Mouse (Mus musculus) fat pad, adult 2 months (tissue): ENCODE measurements around the gene Psmd13.
A peak's percentile ranks its signal among the peaks of the same experiment; 100 is the strongest.
"Not testable (repeated sequence)": the region's sequence is repeated elsewhere in the genome, so short reads cannot be mapped to it uniquely, and the experiment has no call there.

ENCODE experiments used
- DNase-seq: peaks from one replicate; pipeline ENCODE4 v3.0.0-alpha.2; 2011; ENCODE audit warnings: low read depth, low spot score; ENCODE audit errors: extremely low read depth

Gene Psmd13

DNA sequence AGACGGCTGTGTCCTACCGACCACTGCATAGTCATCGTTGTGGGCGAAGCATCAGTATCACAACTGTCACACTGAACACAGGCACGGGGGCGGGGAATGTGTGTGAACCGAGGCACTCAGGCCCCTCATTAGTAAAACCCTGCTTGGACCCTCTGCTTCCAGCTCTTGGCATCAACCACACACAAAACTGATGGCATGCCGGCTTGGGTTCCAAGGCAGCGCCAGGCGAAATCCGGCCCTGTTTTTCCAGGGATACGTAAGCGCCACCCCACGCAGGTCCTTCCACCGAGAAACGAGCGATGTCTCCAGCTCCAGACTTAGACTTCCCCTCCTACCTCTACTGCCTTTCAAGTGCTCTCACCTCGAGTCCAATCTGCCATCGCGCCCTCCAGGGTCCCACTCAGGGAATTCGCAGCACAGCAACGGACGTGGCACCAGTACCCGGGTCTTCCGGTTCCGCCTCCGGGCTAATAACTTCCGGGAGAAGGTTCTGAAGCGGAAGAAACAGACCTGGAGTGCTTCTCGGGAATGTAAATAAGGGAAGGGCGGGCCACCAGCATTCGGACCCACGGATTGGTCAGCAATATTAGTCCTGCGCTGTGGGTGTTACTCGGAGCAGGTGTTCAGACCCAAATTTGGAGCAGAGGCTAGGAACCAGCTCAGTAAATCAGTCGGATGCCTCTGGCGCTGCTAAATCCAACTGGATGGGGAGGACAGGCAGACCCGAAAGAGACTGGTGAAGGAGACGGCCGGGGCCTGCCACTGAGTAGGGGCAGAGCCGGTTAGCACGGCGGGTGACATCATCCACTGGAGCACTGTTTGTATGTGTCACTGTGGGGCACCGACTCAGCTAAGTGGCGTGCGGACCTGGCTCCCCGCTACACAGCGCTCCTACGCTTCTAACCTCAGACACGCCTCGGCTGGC, 25.6 kb upstream of the Psmd13 start, which contains the start of gene Gm45785:
Gene Gm45785 (minus strand): TSS at position 472 of the 925 bp plus-strand sequence.
- peak; percentile 88 for DNase-seq

DNA sequence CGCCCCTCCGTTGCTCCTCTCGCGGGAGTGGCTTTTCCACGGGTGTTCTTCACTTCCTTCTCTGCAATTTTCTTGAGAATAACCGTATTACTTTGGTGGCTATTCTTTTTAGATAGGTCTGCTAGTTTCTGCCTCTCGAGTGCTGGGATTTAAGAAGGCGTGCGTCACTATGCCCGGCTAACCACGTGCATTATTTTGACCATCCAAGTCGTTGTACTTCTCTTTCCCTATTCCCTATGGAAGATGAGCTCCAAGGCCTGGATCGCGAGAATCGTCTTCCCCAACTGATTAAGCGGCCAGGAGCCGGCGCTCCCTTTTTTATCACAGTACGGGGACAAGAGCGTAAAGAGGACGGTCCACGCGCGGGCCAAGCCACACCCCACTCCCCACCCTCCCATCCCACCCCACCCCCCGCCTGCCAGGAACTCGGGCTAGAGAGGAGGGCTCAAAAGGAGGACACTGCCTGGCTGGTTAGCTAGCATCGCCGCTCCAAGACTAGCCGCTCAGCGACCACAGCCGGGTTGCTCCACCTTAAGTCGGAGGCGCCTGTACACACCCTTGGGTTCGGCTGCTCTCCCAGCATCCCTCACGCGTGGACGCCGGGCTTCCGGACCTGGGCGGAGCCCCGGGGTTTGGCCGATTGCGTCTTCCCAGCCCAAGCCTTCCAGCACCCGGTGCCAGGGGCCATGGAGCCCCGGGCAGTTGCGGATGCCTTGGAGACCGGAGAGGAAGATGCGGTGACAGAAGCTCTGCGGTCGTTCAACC, 24.8 kb upstream of the Psmd13 start, which contains the start of gene Ric8a:
Gene Ric8a (plus strand): TSS at position 173 of the 765 bp plus-strand sequence.
- DNase-seq, result no peak

DNA sequence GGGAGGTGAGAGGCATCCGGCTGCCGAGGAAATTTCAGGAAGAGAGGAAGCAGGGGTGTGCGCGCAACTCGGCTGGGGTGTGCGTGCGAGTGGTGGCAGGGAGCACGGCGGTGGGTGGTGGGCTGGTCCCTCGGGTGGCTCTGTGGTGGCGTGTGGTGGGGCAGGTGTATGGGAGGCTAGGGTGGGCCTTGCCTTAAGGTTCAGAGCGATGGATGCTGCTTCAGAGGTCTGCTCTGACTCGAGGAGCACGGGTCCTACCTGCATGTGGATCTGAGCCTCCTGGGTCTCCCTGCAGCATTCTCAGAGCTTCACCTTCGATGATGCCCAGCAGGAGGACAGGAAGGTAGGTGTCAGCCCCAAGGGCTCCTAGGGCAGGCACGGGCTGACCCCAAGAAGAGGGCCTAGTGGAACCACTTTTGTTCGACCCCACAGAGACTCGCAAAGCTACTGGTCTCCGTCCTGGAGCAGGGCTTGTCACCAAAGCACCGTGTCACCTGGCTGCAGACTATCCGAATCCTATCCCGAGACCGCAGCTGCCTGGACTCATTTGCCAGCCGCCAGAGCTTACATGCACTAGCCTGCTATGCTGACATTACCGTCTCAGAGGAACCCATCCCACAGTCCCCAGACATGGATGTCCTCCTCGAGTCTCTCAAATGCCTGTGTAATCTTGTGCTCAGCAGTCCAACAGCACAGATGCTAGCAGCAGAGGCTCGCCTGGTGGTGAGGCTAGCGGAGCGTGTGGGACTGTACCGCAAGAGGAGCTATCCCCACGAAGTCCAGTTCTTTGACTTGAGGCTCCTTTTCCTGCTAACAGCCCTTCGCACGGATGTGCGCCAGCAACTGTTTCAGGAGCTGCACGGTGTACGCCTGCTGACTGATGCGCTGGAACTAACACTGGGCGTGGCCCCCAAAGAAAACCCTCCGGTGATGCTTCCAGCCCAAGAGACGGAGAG, 23.9 kb upstream of the Psmd13 start, which contains the start of gene Bet1l:
Gene Bet1l (minus strand): TSS at position 28 of the 956 bp plus-strand sequence.
- no peak for DNase-seq

DNA sequence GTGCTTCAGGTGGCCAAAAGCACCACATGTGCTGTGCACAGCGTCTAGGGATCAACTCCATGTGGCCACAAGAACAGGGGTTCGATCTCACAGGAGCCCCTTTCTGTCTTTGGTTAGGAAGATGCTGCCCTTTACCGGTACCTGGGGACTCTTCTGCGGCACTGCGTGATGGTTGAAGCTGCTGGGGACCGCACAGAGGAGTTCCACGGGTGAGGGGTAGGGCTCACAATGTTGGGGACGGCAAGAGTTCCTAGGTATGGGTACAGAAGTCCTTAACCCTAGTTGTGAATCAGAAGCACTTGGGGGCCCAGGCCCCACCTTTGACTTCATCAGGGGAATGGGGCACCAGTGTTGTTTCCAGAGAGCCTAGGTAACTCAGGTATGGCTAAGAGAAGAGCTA, 23.0 kb upstream of the Psmd13 start:
- no peak for DNase-seq

DNA sequence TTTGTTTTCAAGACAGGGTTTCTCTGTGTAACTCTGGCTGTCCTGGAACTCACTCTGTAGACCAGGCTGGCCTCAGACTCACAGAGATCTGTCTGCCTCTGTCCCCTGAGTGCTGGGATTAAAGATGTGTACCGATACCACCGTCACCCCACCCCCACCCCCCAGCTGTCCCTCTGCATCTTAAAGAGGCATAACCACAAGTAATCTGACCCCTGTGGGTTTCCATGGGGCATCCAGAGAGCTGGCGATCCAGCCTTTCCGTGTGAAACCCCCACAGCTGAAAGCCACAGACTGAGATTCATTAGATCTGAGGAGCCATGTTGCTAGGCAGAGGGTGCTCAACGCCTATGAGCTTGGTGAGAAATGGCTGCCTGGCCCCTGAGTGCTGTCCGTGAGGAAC, 21.8 kb upstream of the Psmd13 start:
- no peak for DNase-seq

DNA sequence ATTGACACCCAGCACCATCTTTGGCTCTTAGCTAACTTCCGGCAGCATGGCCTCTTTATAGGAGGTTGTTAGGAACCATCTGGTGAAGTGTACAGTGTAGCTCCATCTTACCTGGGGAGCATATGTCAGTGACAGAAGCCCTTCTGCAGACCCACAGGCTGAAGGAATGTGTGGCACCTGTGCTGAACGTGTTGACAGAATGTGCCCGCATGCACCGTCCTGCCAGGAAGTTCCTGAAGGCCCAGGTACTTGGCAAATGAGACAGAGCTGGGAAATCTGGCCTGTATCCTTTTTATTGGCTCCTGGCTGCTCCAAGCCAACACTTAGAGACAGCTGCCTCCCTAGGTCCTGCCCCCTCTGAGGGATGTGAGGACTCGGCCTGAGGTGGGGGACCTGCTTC, 21.0 kb upstream of the Psmd13 start:
- DNase-seq, result no peak

DNA sequence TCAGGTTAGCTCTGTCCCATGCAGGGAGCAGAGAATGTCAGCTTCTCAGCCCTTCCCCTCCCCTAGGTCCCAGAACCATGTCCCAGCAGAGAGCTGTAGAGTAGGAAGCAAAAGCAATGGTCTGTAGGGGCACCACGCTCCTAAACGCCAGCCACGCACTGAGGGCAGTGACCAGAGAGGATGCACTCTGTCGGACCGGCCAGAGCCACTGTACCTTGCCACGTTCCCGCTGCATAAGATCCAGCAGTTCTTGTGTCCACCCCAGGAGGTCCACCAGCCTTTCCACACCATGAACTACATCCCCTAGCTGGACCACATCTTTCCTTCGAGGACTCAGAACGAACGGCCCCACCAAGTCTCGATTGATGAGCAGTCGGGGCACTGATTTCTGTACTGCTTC, 17.0 kb upstream of the Psmd13 start:
- no peak for DNase-seq

DNA sequence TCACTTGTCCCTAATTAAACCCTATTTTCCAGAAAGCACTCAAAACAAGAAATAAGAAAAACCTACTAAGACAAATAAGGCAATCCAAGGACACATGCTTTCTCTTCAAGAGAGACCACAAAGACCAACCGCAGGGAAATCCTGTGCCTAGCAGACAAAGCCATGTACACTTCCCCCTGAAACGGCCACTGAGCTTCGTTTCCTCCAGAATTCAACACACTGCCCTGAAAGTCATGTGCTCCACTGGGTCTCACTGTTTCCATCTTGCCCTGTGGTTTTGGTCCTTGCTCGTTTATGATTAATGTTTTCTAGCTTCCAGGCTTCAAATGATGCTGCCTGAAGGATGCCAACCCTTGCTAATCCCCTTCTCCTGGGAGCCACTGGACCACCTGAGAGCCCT, 7.5 kb upstream of the Psmd13 start:
- DNase-seq, result no peak

DNA sequence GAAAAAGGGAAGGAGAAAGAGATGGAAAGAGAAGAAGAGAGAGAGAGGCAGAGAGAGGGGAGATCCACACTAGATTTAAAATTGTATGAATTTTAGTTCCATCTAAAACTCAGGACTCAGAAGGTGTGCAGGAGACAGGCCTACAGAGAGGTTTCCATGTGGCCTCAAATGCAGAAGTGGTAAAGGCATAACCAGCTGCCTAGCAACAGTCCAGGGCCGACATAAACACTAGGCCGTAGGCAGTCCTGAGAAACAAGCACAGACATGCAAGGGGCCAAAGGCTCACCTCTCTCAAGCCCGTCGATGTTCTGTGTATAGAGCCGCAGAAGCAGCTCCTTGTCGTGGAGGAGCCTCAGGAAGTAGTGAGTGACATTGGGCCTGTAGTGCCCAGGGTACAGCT, 4.4 kb upstream of the Psmd13 start:
- no peak for DNase-seq

DNA sequence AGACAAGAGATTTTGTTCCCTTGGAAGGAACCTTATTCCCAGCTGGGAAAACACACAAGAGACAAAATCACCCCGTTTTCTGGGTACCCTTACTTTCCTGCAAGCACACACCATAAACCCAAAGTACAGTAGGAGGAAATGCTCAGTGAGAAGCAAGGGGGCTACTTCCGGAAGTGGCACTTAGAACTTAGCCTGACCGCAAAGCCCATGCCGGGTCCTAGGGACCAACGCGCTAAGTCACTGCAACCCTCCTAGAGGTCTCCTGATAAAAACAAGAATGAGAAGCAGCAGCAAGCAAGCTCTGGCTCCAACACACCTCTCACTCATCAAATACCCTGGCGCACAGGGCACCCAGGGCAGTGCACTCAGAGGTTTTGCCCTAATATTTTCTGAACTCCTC, 2.4 kb upstream of the Psmd13 start:
- no peak for DNase-seq

DNA sequence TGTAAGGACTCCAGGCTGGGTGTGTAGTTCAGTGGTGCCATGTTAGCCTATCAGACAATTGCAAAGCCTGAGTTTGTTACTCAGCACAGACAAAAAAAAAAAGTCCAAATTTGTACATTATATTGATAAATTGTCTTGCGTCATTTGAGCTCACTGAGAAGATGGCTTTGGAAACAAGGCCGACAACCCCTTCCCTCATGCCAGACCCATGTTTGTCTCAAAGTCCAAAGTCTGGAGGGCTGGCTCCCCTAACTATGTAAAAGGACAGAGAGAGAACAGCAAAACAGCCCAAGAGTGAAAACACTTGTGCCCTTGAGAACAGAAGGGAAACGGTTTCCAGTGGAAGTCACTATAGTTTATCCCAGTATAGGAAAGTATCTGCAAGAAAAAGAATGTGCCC, 1.3 kb upstream of the Psmd13 start:
- no peak for DNase-seq

DNA sequence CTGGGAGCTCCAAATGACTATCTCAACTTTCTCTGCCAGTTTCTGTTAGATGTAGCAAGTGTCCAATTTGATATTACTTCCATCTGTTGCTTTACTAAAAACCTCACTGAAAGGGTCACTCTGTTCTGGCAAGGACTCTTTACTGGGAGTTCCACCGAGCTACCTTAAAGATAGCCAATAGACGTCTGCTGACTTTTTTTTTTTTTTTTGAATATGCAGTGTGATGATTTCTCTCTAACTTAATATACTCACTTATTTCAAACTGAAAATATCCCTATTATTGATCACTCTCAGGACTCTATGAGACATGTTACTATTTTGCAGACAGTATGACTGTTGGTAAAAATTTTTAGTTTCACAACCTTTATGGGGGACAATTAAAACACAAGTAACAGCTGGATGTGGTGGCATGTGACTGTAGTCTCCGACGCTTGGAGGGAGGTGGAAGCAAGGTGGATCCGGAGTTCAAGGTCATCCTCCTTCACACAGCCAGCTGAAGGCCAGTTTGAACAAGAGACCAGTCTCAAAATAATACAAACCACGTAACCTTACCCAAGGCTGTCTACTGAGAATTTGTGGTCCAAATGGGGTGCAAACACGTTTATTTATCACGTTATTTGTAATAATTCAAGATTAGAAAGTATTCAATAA, 778 bp upstream of the Psmd13 start:
- DNase-seq, result no peak

DNA sequence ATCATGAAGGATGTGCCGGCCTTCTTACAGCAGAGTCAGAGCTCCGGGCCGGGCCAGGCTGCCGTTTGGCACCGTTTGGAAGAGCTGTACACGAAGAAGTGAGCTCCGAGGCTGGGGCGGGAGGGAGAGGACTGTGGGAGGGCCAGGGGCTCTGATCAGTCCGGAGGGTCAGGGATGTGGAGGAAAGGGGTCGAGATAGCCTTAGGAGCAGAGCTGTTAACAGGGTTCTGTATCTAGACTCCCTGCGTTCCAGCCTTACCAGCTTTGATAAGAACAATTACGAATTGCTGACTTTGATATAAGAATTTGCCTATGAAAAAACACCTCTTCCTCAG, 668 bp downstream of the Psmd13 start:
- DNase-seq, result no peak

DNA sequence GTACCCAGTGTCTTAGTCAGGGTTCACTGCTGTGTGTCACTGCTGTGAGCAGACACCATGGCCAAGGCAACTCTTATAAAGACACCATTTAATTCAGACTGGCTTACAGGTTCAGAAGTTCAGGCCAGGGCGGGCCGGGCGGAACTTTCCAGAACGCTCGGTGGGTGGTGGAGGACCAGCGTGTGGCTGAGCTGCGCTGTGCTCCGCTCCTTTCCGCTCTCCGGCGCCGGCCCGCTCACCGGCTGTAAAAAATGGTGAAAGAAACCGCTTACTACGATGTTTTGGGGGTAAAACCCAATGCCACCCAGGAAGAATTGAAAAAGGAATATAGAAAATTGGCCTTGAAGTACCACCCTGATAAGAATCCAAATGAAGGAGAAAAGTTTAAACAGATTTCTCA, 8.9 kb downstream of the Psmd13 start:
- not testable (repeated sequence) for DNase-seq

DNA sequence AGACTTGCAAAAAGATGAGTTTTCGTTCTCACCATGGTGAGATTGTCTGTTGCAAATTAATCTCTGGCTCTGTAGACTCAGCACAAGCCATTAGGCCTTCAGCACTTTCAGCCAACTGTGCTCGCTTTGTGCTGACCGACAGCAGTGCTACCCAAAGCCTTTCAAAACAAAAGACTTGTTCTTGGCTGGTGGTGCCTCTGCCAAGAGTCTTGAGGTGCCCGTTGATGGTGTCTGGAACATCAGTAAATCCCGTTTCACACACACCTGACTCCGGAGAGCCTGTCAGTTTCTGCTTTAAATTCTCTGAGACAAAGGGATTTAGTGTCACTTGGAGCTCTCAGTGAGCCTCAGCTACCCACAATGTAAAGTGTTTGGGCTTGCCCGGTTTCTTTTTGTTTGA, 12.3 kb downstream of the Psmd13 start:
- DNase-seq, result peak; percentile 92

DNA sequence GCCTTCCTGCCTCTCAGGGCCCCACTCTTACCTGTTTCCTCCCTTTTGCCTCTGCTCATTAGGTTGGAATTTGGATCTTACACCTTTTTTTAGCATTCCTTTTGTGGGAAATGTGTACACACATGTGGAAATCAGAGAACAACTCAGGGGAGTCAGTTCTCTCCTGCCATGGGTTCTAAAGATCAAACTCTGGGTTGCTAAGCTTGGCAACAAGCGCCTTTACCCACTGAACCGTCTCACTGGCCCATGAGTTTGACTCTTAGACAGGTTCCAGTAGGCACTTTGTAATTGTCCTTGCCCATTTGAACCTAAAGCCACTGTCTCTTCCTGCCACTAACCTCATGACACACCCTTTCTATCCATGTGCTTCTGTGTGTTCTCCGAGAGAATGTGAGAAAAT, 12.8 kb downstream of the Psmd13 start:
- no peak for DNase-seq

DNA sequence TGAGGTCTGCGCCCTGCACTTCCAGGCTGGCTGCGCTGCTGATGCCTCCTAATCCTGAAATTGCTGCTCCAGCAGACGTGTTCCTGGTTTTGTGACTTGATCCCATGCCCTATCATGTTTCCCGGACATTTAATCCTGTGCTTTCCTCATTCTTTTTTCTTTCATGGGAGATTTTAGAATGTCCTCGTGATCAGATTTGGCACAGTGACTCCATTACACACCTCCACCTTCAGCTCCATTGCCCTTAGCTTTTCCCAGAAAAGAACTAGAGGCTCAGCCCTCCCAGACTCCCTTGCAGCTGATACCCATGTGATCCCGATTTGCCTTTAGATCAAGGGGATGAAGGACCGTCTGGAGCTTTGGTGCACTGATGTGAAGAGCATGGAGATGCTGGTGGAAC, 16.1 kb downstream of the Psmd13 start:
- peak; percentile 58 for DNase-seq

DNA sequence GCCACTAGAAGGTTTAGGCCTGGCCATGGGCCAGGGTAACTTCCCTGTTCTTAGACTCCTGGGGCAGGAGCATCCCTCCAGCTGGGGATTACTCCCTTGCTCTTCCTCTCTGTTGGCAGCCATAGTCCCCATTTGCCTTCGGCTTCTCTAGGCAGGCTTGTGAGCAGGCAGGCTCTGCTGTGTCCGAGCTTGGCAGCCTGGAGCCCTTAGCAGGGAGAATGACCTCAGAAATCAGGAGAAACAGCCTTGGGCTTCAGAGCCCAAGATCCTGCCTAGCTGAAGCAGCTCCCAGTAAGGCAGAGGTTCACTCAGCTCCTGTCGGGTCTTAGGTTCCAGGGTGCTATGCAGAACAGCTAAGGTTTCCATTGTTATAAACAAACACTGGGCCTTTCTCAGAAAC, 17.4 kb downstream of the Psmd13 start:
- DNase-seq, result peak; percentile 81

DNA sequence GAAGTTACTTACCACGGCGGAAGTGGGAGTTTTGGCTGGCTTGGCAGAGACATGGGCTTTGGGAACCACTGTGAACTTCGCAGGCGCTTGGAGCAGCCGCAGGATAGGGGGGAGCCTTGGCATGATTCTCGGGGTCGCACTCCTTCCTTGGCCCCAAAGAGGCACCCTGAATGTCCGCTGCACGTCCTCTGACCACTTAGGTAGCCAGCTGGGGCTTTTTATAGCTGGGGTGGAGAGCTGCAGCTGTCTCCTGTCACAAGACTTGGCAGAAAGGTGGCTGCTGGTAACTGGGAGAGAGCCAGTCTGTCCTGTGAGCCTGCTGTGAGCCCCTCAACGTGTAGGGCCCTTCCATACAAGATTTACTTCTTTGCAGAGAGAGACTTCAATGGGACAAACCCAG, 18.5 kb downstream of the Psmd13 start, which contains the start of gene Cox8b:
Gene Cox8b (minus strand): TSS at position 227 of the 400 bp plus-strand sequence.
- DNase-seq, result no peak
